Mouse (Mus musculus): ENCODE measurements around the gene Med18. TPM values are rescaled to one million over a fixed set of nuclear protein-coding genes. Genes with fewer than 3 reads are reported as not detected.
"Not testable (repeated sequence)": the region's sequence is repeated elsewhere in the genome, so short reads cannot be mapped to it uniquely, and the experiment has no call there.

Med18 gene
- polyA plus RNA-seq, 1 experiment, result 8.3 TPM

DNA sequence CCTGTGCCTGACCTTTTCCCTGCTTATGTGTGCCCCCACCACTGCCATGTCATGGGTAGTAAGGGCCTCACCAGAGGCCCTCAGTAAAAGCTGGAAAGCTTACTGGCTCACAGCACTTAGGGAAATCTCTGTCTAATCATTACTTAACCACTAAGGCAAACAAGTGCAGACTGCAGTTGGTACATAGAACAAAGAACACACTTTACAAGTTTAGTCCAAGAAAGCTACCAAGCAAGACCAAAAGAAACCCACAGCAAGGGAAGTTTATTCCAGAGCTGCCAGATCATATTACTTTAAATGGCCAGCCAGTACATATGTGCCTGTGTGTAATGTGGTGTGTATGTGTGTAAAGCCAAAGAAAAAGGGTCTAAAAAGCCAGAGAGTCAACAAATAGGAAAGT is 47.8 kb downstream of the Med18 start:
- DNase-seq (ENCODE audit: low read depth), result no peak
- TF ChIP-seq CTCF (IDR thresholded peaks at IDR 0.05; ENCODE audit: borderline replicate concordance, extremely low read depth, insufficient read depth, insufficient read length), result no peak
- TF ChIP-seq POLR2A (IDR thresholded peaks at IDR 0.05; ENCODE audit: borderline replicate concordance, extremely low read depth, insufficient read depth, insufficient read length, poor library complexity, severe bottlenecking), result no peak

DNA sequence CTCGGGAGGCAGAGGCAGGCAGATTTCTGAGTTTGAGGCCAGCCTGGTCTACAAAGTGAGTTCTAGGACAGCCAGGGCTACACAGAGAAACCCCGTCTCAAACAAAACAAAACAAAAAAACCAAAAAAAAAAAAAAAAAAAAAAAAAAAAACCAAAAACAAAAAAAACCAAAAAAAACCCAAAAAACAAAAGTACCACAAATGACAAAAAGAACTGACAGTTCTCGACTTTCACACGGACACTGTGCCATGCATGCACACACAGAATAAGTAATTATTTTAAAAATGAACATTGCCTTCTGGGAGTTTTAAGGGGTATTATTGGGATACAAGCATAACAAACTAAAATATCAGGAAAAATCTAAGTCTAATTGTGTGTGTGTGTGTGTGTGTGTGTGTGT is 50.5 kb downstream of the Med18 start:
- not testable (repeated sequence) for DNase-seq (ENCODE audit: low read depth)

DNA sequence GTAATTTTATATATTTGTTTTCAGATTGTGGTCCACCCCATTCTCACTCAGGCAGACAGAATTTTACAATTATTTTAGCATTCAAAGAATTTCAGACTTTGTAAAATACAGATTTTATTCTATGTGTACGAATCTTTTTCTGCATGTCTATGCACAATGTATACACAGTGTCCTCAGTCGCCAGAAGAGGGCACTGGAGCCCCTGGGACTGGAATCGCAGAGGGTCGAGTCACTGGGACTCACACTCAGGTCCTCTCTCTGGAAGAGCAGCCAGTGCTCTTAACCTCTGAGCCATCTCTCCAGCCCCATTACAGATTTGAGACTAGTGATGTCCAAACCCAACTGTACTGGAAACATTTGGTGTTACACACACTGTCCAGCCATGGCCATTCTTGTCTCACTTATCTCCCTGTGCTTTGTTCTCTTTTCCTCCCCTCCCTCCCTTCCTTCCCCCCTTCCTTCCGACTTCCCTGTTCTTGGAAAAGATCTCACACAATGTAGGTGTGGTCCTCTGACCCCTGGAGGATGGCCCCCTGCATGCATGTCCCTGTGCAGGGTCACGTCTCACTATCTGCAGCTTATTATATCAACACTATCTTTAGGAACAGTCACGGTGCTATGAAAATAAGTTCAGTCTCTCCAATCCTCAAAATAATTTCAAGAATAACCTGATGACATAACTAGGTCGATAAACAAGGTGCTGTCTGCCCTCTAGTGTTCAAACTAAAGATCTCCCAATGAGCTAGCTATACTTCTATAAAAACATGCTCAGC is 52.2 kb downstream of the Med18 start:
- TF ChIP-seq CTCF (IDR thresholded peaks at IDR 0.05; ENCODE audit: borderline replicate concordance, extremely low read depth, insufficient read depth, insufficient read length) (peak; percentile 36; the same call in 1 of the 2 replicates), POLR2A (IDR thresholded peaks at IDR 0.05; ENCODE audit: borderline replicate concordance, extremely low read depth, insufficient read depth, insufficient read length, poor library complexity, severe bottlenecking) (no peak)
- peak; percentile 57 for DNase-seq (ENCODE audit: low read depth)

DNA sequence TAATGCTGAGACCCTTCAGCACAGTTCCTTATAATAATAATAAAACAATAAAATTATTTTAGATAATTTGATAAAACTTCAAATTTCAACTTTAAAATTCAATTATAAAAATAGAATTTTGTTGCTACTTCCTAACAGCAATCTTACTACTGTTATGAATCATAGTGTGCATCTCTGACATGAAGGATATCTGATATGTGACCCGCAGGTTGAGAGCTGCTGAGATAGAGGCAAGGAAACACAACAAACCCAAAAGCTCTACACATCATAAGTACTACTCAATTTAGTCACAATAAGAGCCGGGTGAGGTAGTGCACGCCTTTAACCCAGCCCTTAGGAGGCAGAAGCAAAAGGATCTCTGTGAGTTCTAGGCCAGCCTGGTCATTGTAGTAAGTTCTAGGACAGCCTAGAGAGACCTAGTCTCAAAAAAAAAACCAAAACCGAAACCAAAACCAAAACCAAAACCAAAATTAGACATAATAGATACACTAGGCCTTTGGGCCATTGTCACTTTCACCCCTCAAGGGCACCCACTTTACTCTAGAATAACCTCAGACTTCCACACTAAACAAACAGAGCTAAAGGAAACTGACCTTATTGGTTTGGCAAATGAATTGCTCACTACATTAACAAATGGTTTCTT is 54.0 kb downstream of the Med18 start:
- no peak for DNase-seq (ENCODE audit: low read depth)

More for the DNA sequence above, 54.0 kb downstream of the Med18 start:
- TF ChIP-seq CTCF (IDR thresholded peaks at IDR 0.05; ENCODE audit: borderline replicate concordance, extremely low read depth, insufficient read depth, insufficient read length) (no peak), POLR2A (IDR thresholded peaks at IDR 0.05; ENCODE audit: borderline replicate concordance, extremely low read depth, insufficient read depth, insufficient read length, poor library complexity, severe bottlenecking) (no peak)

Other genes starting within 250 kb of the Med18 start
- 36.4 and 43.8 TPM in 2 replicates for gene Gmeb1, start 202.3 kb downstream of the Med18 start, polyA plus RNA-seq (2012; rRNA removed)
- gene Taf12, start 189.5 kb downstream of the Med18 start, polyA plus RNA-seq (2012; rRNA removed), result 24.5 and 25.8 TPM in 2 replicates
- gene Rab42, start 160.5 kb downstream of the Med18 start, polyA plus RNA-seq (2012; rRNA removed), result 0.66 and 0.82 TPM in 2 replicates
- gene Trnau1ap, start 134.4 kb downstream of the Med18 start, polyA plus RNA-seq (2012; rRNA removed), result 22.2 and 30.5 TPM in 2 replicates
- 19.3 and 21.2 TPM in 2 replicates for gene Rcc1, start 110.3 kb downstream of the Med18 start, polyA plus RNA-seq (2012; rRNA removed)
- 13.6 and 18.2 TPM in 2 replicates for gene Phactr4, start 41.4 kb downstream of the Med18 start, polyA plus RNA-seq (2012; rRNA removed)
- gene Sesn2, start 46.6 kb upstream of the Med18 start, polyA plus RNA-seq (2012; rRNA removed), result 5.1 and 6.1 TPM in 2 replicates
- 799 and 900 TPM in 2 replicates for gene Atpif1, start 69.7 kb upstream of the Med18 start, polyA plus RNA-seq (2012; rRNA removed)
- 102 and 106 TPM in 2 replicates for gene Dnajc8, start 71.6 kb upstream of the Med18 start, polyA plus RNA-seq (2012; rRNA removed)
- 0.38 and 0.68 TPM in 2 replicates for gene Ptafr, start 100.1 kb upstream of the Med18 start, polyA plus RNA-seq (2012; rRNA removed)
- 28.6 and 29.6 TPM in 2 replicates for gene Eya3, start 175.1 kb upstream of the Med18 start, polyA plus RNA-seq (2012; rRNA removed)

Measured in brain, embryonic 14.5 days (tissue).